In genomic region chr17:78915772-78916171, GRCm38 (mm10) we compare ENCODE assay signal across 8 mouse cellular contexts. TPM values are rescaled to one million over a fixed set of nuclear protein-coding genes. Genes with fewer than 3 reads are reported as not detected.
A peak's percentile ranks its signal among the peaks of the same experiment; 100 is the strongest.
DNase-seq lines count a peak whose midpoint lies in the region; ATAC-seq and TF ChIP-seq lines count a peak whose summit lies in the region.

No protein-coding gene starts in this region.

- H3K9ac ChIP-seq in kidney, postnatal 0 days (ENCODE audit: low read depth, low read length) = 0 out of 2 replicates have a peak overlapping the region, but pooled peaks have one; percentile 75
- peak overlapping the region; percentile 84 for H3K9ac ChIP-seq in hindbrain, embryonic 13.5 days
- H3K9ac ChIP-seq in midbrain, postnatal 0 days (replicated peaks; ENCODE audit: low read length, poor library complexity, severe bottlenecking) = peak overlapping the region; percentile 80

- no peaks in the 10 kb centered on the region for H3K9me3 ChIP-seq in kidney, postnatal 0 days (replicated peaks; ENCODE audit: low read length)
- H3K9me3 ChIP-seq in hindbrain, embryonic 13.5 days = no peaks in the 10 kb centered on the region
- H3K9me3 ChIP-seq in midbrain, postnatal 0 days (ENCODE audit: low read length) = no peaks in the 10 kb centered on the region

- 57% methylated on average over 6 of the region's 6 CpGs for WGBS in kidney, postnatal 0 days
- 53% methylated on average over 6 of the region's 6 CpGs for WGBS in bone marrow, adult 2 months
- WGBS in hindbrain, embryonic 13.5 days = 55% methylated on average over 6 of the region's 6 CpGs
- 53% methylated on average over 6 of the region's 6 CpGs for WGBS in midbrain, postnatal 0 days

- peak overlapping the region; percentile 75 for H3K4me2 ChIP-seq in kidney, postnatal 0 days (ENCODE audit: low read length)
- H3K4me2 ChIP-seq in hindbrain, embryonic 13.5 days = peak overlapping the region; percentile 72
- H3K4me2 ChIP-seq in midbrain, postnatal 0 days (ENCODE audit: low read depth, low read length, poor library complexity, severe bottlenecking) = peak overlapping the region; percentile 78

- H3K27me3 ChIP-seq in kidney, postnatal 0 days (ENCODE audit: insufficient read depth, low read length) = no peaks in the 10 kb centered on the region
- no peaks in the 10 kb centered on the region for H3K27me3 ChIP-seq in hindbrain, embryonic 13.5 days
- no peaks in the 10 kb centered on the region for H3K27me3 ChIP-seq in midbrain, postnatal 0 days (ENCODE audit: insufficient read depth, low read length)

- DNase-seq in kidney, postnatal 0 days (ENCODE audit: low spot score) = no peak
- DNase-seq in kidney, adult 18-20 months = no peak
- peak; percentile 28 for DNase-seq in midbrain, postnatal 0 days (ENCODE audit: low spot score)
- no peak for DNase-seq in gastrocnemius, postnatal 4 days (ENCODE audit: low spot score in 2 of 2)
- DNase-seq in spleen, postnatal 14 days (ENCODE audit: low spot score in 2 of 2) = no peak
- DNase-seq in kidney, adult 8-10 months = no peak

- 0 out of 2 replicates have a peak, but pooled peaks have one; percentile 0 for ATAC-seq in kidney, postnatal 0 days (replicated peaks; ENCODE audit: low FRiP score, low read depth)
- ATAC-seq in hindbrain, embryonic 13.5 days (ENCODE audit: low FRiP score) = peak; percentile 44
- ATAC-seq in midbrain, postnatal 0 days (ENCODE audit: low FRiP score) = peak; percentile 14; the same call in 1 of the 2 replicates

- no peak overlapping the region for H3K27ac ChIP-seq in kidney, postnatal 0 days
- H3K27ac ChIP-seq in bone marrow, adult 2 months (ENCODE audit: control insufficient read depth, insufficient read depth, low read depth, low read length, poor library complexity) = no peak overlapping the region
- peak overlapping the region; percentile 88 for H3K27ac ChIP-seq in hindbrain, embryonic 13.5 days
- H3K27ac ChIP-seq in midbrain, postnatal 0 days (ENCODE audit: low read depth, low read length) = peak overlapping the region; percentile 72

- H3K4me3 ChIP-seq in kidney, postnatal 0 days (replicated peaks; ENCODE audit: low read depth, low read length) = peak overlapping the region; percentile 59
- peak overlapping the region; percentile 93 for H3K4me3 ChIP-seq in bone marrow, adult 2 months (replicated peaks; ENCODE audit: control insufficient read depth, low read depth, low read length)
- H3K4me3 ChIP-seq in hindbrain, embryonic 13.5 days = peak overlapping the region; percentile 68
- H3K4me3 ChIP-seq in midbrain, postnatal 0 days (ENCODE audit: low read depth, low read length) = peak overlapping the region; percentile 71

- peaks cover 5% of the 10 kb centered on the region; the same call in 1 of the 2 replicates for H3K4me1 ChIP-seq in kidney, postnatal 0 days (replicated peaks; ENCODE audit: insufficient read depth, low read length)
- no peaks in the 10 kb centered on the region; the same call in 1 of the 2 replicates for H3K4me1 ChIP-seq in bone marrow, adult 2 months (ENCODE audit: control insufficient read depth, insufficient read depth, low read length)
- H3K4me1 ChIP-seq in hindbrain, embryonic 13.5 days (replicated peaks) = peaks cover 15% of the 10 kb centered on the region
- H3K4me1 ChIP-seq in midbrain, postnatal 0 days (ENCODE audit: insufficient read depth, low read length) = 0 out of 2 replicates have a peak, but pooled peaks cover 6% of the 10 kb centered on the region

- peaks cover 9% of the 10 kb centered on the region; the same call in 1 of the 2 replicates for H3K36me3 ChIP-seq in kidney, postnatal 0 days (ENCODE audit: insufficient read depth, low read length)
- peaks cover 20% of the 10 kb centered on the region for H3K36me3 ChIP-seq in hindbrain, embryonic 13.5 days
- H3K36me3 ChIP-seq in midbrain, postnatal 0 days (ENCODE audit: insufficient read depth, low read length) = peaks cover 8% of the 10 kb centered on the region

- TF ChIP-seq POLR2A in bone marrow, adult 2 months (IDR thresholded peaks at IDR 0.05; ENCODE audit: borderline replicate concordance, control insufficient read depth, low read depth, low read length) = no peak

- no peak for TF ChIP-seq CTCF in kidney, postnatal 0 days (IDR thresholded peaks at IDR 0.05; ENCODE audit: low read depth)
- TF ChIP-seq CTCF in bone marrow, adult 2 months (IDR thresholded peaks at IDR 0.05; ENCODE audit: control insufficient read depth, insufficient read depth, low read length) = no peak
- TF ChIP-seq CTCF in midbrain, postnatal 0 days (IDR thresholded peaks at IDR 0.05) = no peak

RNA-seq across cellular contexts. Expression of gene Cebpzos, which starts 0.5 kb away (rescaled TPM):
- polyA plus RNA-seq in kidney, postnatal 0 days (2015; fragmentation: Nextera tagmentation; extraction: Ambion mirVana) = 145 and 146 TPM in 2 replicates
- polyA plus RNA-seq in bone marrow, adult 2 months (2011; ENCODE audit: insufficient read depth, insufficient read length, low replicate concordance, missing spikeins) = 4.4 and 16.4 TPM in 2 replicates
- 125 and 127 TPM in 2 replicates for polyA plus RNA-seq in hindbrain, embryonic 13.5 days (2015; fragmentation: Nextera tagmentation; extraction: Ambion mirVana)
- 17.6 and 25.4 TPM in 2 replicates for total RNA-seq in midbrain, postnatal 0 days (2014; rRNA removed)
- 132 TPM in 2 replicates for polyA plus RNA-seq in midbrain, postnatal 0 days (2015; fragmentation: Nextera tagmentation; extraction: Ambion mirVana)
- total RNA-seq in gastrocnemius, postnatal 4 days (2021) = 10 to 100 TPM; 45.3 to 60.5 TPM

RNA-seq across cellular contexts. Expression of gene Sult6b1, which starts 9.0 kb away (rescaled TPM):
- polyA plus RNA-seq in kidney, postnatal 0 days (2015; fragmentation: Nextera tagmentation; extraction: Ambion mirVana) = 0.17 and 0.25 TPM in 2 replicates
- polyA plus RNA-seq in bone marrow, adult 2 months (2011; ENCODE audit: insufficient read depth, insufficient read length, low replicate concordance, missing spikeins) = not detected in 2 replicates
- not detected in 2 replicates for polyA plus RNA-seq in hindbrain, embryonic 13.5 days (2015; fragmentation: Nextera tagmentation; extraction: Ambion mirVana)
- not detected in 2 replicates for total RNA-seq in midbrain, postnatal 0 days (2014; rRNA removed)
- not detected in 2 replicates for polyA plus RNA-seq in midbrain, postnatal 0 days (2015; fragmentation: Nextera tagmentation; extraction: Ambion mirVana)
- total RNA-seq in gastrocnemius, postnatal 4 days (2021) = not detected

RNA-seq across cellular contexts. Expression of gene Cebpz, which starts 21.1 kb away (rescaled TPM):
- 58.9 and 64.4 TPM in 2 replicates for polyA plus RNA-seq in kidney, postnatal 0 days (2015; fragmentation: Nextera tagmentation; extraction: Ambion mirVana)
- polyA plus RNA-seq in bone marrow, adult 2 months (2011; ENCODE audit: insufficient read depth, insufficient read length, low replicate concordance, missing spikeins) = 15.3 and 19.6 TPM in 2 replicates
- polyA plus RNA-seq in hindbrain, embryonic 13.5 days (2015; fragmentation: Nextera tagmentation; extraction: Ambion mirVana) = 57.3 and 61.0 TPM in 2 replicates
- 18.4 and 20.9 TPM in 2 replicates for total RNA-seq in midbrain, postnatal 0 days (2014; rRNA removed)
- 43.3 and 46.2 TPM in 2 replicates for polyA plus RNA-seq in midbrain, postnatal 0 days (2015; fragmentation: Nextera tagmentation; extraction: Ambion mirVana)
- total RNA-seq in gastrocnemius, postnatal 4 days (2021) = 10 to 100 TPM; 25.4 to 28.2 TPM

RNA-seq across cellular contexts. Expression of gene Ndufaf7, which starts 21.2 kb away (rescaled TPM):
- polyA plus RNA-seq in kidney, postnatal 0 days (2015; fragmentation: Nextera tagmentation; extraction: Ambion mirVana) = 57.8 and 67.6 TPM in 2 replicates
- 20.7 and 27.7 TPM in 2 replicates for polyA plus RNA-seq in bone marrow, adult 2 months (2011; ENCODE audit: insufficient read depth, insufficient read length, low replicate concordance, missing spikeins)
- 57.1 and 62.5 TPM in 2 replicates for polyA plus RNA-seq in hindbrain, embryonic 13.5 days (2015; fragmentation: Nextera tagmentation; extraction: Ambion mirVana)
- total RNA-seq in midbrain, postnatal 0 days (2014; rRNA removed) = 27.5 and 29.9 TPM in 2 replicates
- polyA plus RNA-seq in midbrain, postnatal 0 days (2015; fragmentation: Nextera tagmentation; extraction: Ambion mirVana) = 56.4 and 61.6 TPM in 2 replicates
- total RNA-seq in gastrocnemius, postnatal 4 days (2021) = 10 to 100 TPM; 29.5 to 33.5 TPM

RNA-seq across cellular contexts. Expression of gene Eif2ak2, which starts 33.4 kb away (rescaled TPM):
- polyA plus RNA-seq in kidney, postnatal 0 days (2015; fragmentation: Nextera tagmentation; extraction: Ambion mirVana) = 12.9 and 15.3 TPM in 2 replicates
- polyA plus RNA-seq in bone marrow, adult 2 months (2011; ENCODE audit: insufficient read depth, insufficient read length, low replicate concordance, missing spikeins) = 13.2 and 13.5 TPM in 2 replicates
- polyA plus RNA-seq in hindbrain, embryonic 13.5 days (2015; fragmentation: Nextera tagmentation; extraction: Ambion mirVana) = 4.0 and 5.9 TPM in 2 replicates
- total RNA-seq in midbrain, postnatal 0 days (2014; rRNA removed) = 3.3 and 4.0 TPM in 2 replicates
- 3.1 and 4.0 TPM in 2 replicates for polyA plus RNA-seq in midbrain, postnatal 0 days (2015; fragmentation: Nextera tagmentation; extraction: Ambion mirVana)
- 10 to 100 TPM; 10.1 to 14.7 TPM for total RNA-seq in gastrocnemius, postnatal 4 days (2021)

Comparison
In these comparisons a context has a peak if more than half of its experiments do, and no peak if none do; other contexts are left out.
1. H3K27ac ChIP-seq: peak in hindbrain, embryonic 13.5 days (single experiment) and midbrain, postnatal 0 days (single experiment); none in kidney, postnatal 0 days (single experiment) and bone marrow, adult 2 months (single experiment).
2. Peak in every context shown above with its lines, with median percentiles within 50 percentile points of each other: ATAC-seq, H3K4me2 ChIP-seq, H3K4me3 ChIP-seq and H3K9ac ChIP-seq.